Mouse (Mus musculus) B cell, adult 2 months (primary cell): ENCODE measurements at regions not wholly inside any gene's neighbourhood (a gene's known extent, or its start where the extent isn't known, plus 50 kb on each side); places are given as distances from the start of the nearest gene placed in this dataset.

Experiments used
- DNase-seq, 2 experiments: peaks; one replicate each; pipeline ENCODE4 v3.0.0; 2022

DNA sequence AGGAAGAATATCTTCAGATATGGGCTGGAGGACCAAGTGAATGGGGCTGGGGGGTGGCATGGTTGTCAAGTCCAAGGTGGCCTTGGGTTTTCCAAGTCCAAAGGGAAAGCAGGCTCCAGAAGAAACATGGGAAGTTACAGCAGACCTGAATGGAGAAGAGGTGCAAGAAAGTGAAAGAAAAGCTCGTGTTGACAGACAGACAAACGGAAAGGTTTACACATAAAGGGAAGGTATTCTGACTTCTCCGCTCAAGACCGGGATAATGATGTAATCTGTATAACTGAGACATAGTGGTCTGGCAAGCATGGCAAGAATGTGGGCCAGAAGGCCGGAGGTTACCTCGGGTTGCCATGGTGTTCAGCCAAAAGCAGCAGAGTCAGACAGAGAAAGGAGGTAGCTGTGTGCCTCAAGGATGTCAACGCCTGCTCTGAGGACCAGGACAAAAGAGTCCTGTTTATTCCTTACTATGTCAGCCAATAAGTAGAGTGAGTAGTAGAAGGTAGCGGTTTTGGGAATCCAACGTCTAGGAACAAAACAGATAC lies 50.8 kb upstream of the Elk3 start:
- DNase-seq: no peak

GRCm38 (mm10) chr10:93364108-93364793 lies 53.3 kb upstream of the Elk3 start:
- DNase-seq: no peak

- peak; percentile 59 to 69 for DNase-seq
Observed at GRCm38 (mm10) chr10:93364881-93365280, 53.9 kb upstream of the Elk3 start.

DNA sequence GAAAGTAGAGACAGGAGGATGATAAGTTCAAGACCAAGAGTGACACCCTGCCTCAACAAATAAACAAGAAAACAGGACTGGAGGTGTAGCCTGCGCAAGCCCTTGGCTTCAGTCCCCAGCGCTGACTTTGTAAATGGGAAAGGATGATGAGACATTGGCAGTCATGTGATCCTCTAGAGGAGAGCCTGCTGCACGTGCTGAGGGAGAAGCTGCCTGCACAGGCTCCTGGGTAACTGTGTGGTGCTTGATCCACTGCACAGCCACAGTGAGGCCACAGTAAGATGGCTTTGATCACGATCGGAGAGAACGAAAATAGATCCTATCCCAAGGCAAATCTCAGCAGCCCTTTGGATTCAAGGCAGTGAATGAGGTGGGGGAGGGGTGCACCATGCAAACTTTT lies 54.4 kb upstream of the Elk3 start:
- no peak for DNase-seq

DNA sequence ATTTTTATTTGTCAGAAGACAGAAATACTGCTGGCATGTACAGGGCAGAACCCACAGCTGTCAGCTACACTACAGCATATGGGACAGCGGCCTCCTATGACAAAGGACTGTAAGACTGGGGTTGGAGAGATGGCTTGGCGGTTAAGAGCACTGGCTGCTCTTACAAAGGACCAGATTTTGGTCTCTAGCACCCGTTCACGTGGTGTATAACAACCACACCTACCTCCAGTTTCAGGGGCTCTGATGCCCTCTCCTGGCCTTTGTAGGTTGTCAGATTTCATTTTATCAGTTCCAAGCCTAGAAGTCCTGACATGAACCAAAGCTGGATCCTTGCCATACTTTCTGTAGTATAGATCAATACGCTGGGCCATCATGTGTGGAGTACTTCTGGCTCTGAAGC lies 54.9 kb upstream of the Elk3 start:
- DNase-seq: peak in 1 of 2 experiments; percentile 28

GRCm38 (mm10) chr10:93369737-93370136 lies 58.8 kb upstream of the Elk3 start:
- no peak for DNase-seq

DNA sequence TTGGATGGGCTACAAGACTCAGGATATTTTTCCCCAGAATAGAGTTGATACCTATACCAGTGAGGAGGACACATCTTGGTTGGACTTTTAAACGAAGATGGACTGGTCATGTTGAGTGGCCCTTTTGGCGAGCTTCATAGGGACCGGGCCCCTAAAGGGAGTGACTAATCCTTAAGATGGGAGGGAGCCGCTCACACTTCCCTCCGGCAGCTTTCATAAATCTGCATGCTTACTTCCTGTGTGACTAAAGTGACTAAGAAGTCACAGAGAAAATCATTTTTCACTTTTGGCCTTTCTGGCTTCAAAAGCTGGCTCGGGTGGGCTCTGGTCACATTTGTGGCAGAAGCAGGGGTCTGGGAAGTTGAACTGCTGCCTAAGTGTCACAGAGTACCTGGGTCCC lies 59.4 kb upstream of the Elk3 start:
- DNase-seq: peak in 1 of 2 experiments; percentile 20

GRCm38 (mm10) chr10:93372281-93372680 lies 61.3 kb upstream of the Elk3 start:
- no peak for DNase-seq

GRCm38 (mm10) chr10:93373265-93373664 lies 62.3 kb upstream of the Elk3 start:
- no peak for DNase-seq

DNA sequence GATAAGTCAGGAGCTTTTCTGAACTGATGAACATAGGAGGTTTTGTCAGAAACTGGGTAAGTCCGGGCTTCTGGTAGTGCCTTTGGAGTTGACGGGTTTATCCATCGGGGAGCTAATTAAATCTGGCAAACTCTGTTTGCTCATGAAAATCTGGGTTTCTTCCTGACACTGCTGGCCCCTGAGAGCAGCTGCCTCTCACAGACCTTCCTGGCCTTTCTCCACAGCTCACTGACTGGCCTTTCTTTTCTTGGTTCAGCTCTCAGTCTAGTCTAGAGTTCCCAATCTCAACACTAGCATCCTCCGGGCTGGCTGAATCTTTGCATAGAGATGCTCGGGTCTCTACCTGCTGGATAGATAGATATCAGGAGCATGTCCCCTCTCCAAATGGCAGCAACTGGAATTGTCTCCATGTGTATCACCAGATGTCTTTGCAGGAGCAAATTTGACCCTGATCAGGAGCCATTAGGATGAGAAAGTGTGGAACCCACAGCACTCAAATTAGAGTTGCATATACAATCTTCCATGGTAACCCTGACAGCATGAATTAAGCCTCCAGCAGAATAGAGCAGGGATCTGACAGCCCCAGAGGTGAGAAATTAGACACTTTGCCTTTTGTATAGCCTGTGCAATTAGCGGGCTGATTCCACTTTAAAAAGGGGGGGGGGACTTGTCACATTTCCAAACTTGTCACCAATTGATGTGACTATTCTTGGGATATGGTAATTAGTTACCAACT lies 63.2 kb upstream of the Elk3 start:
- no peak for DNase-seq

- no peak for DNase-seq
Observed at GRCm38 (mm10) chr10:93374690-93374994, 63.7 kb upstream of the Elk3 start.

GRCm38 (mm10) chr10:93375007-93375711 lies 64.2 kb upstream of the Elk3 start:
- DNase-seq: peak in 1 of 2 experiments; percentile 28

DNA sequence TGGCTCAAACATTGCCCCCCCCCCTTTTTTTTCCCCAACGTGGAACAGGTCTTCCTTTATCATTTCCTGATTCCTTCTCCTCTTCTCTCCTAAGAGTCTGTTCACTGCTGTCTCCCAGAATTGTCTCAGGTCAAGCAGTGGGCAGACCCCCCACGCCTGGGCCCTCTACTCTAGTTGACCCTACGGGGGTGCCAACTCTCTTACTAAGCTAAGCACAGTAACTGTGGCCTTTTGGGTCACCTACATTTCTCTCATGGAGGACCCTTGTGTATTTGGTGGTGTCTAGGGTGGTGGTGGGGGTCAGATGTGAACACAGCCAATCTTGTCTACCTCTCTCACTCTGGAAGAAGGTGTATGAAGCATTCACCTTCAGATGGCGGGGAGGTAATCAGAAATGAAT lies 64.8 kb upstream of the Elk3 start:
- no peak for DNase-seq

DNA sequence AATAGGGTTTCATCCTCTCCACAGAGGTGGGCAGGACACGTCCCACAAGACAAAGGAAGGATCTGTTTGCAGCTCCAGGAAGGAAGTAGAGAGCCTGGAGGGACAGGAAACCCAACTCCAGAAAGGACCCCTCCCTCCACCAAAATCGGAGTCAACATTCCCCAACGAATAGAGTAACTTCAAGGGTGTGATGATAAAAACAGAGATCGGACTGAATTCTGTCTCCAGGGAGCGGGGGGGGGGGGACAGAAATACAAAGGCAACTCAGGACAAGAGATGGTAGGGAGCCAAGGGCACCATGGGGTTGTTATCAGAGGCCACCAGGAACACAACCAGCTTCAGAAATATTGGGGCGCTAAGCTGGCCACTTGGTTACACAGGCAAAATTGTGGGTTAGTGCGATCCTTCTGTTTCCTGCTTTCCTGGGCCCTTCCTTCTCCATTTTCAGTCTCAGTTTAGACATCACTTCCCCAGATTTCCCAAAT lies 65.6 kb upstream of the Elk3 start:
- DNase-seq: no peak

DNA sequence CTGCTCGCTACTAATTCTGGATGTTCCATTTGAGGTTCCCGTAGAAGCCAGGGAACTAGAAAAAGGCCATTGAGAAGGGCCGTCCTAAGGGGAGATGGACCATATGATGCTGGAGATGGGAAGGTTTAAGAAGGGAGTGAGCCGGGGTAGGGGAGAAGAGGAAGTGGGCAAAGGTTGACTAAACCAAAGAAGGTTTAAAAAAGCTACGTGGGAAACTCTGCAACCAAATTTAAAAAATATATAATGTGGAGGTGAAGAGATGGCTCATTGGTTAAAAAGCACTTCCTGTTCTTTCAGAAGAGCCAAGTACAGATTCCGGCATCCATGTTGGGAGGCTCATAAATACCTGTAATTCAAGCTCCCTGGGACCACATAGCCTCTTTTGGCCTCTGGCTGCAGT lies 63.9 kb upstream of the Lta4h start:
- peak; percentile 18 to 20 for DNase-seq

- peak in 1 of 2 experiments; percentile 11 for DNase-seq
Observed at GRCm38 (mm10) chr10:93391296-93391695, 61.9 kb upstream of the Lta4h start.

DNA sequence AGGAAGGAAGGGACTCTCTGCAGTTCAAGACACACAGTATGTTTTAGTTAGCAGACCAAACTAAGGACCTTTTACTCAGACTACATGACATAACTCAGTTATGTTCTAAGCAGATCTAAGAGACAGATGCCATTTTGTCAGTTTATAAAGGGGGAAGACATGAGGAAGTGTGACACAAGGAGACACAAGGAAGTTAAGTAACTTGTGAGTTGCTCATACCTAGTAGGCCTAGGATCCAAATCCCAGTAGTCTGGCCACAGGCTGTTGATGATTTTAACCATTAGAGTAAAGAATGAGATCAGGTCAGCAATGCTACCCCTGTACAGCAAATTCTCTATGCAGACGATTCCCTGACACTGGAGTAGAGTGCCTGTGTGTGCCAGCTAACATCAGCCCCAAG lies 59.3 kb upstream of the Lta4h start:
- no peak for DNase-seq

GRCm38 (mm10) chr10:93397711-93398110 lies 55.5 kb upstream of the Lta4h start:
- no peak for DNase-seq

- DNase-seq: peak; percentile 27 to 33
Observed at GRCm38 (mm10) chr10:93398531-93399320, 54.5 kb upstream of the Lta4h start.

- no peak for DNase-seq
Observed at GRCm38 (mm10) chr10:93402689-93403509, 50.3 kb upstream of the Lta4h start.
